Mouse (Mus musculus) erythroid progenitor cell, adult 5-6 weeks (primary cell): ENCODE data around the gene Ctnnbl1. TPM values are rescaled to one million over a fixed set of nuclear protein-coding genes. Genes with fewer than 3 reads are reported as not detected.
A peak's percentile ranks its signal among the peaks of the same experiment; 100 is the strongest.

Experiments
- ATAC-seq: replicated peaks from 2 replicates; pipeline ENCODE4 v1.8.0; 2016; ENCODE audit warnings: moderate number of reproducible peaks, mild to moderate bottlenecking, moderate TSS enrichment, inconsistent platforms; ENCODE audit not compliant: poor library complexity, low FRiP score, severe bottlenecking
- total RNA-seq, 2 experiments: library from RNA; stranded (forward) in 1 of 2; stranded (reverse) in 1 of 2; fragments of 150-400 nt in 1 of 2; fragments of 186-747, 209-891 nt in 1 of 2; gene quantifications; 2 replicates each; pipeline versions ENCODE4 v1.2.3 to v1.2.4; 2015 to 2017; ENCODE audit warnings: low replicate concordance in 2 of 2

Ctnnbl1 gene
- total RNA-seq (2015; ENCODE audit: low replicate concordance) (4.2 and 7.9 TPM in 2 replicates), total RNA-seq (2017; ENCODE audit: low replicate concordance) (9.5 and 13.7 TPM in 2 replicates)

DNA sequence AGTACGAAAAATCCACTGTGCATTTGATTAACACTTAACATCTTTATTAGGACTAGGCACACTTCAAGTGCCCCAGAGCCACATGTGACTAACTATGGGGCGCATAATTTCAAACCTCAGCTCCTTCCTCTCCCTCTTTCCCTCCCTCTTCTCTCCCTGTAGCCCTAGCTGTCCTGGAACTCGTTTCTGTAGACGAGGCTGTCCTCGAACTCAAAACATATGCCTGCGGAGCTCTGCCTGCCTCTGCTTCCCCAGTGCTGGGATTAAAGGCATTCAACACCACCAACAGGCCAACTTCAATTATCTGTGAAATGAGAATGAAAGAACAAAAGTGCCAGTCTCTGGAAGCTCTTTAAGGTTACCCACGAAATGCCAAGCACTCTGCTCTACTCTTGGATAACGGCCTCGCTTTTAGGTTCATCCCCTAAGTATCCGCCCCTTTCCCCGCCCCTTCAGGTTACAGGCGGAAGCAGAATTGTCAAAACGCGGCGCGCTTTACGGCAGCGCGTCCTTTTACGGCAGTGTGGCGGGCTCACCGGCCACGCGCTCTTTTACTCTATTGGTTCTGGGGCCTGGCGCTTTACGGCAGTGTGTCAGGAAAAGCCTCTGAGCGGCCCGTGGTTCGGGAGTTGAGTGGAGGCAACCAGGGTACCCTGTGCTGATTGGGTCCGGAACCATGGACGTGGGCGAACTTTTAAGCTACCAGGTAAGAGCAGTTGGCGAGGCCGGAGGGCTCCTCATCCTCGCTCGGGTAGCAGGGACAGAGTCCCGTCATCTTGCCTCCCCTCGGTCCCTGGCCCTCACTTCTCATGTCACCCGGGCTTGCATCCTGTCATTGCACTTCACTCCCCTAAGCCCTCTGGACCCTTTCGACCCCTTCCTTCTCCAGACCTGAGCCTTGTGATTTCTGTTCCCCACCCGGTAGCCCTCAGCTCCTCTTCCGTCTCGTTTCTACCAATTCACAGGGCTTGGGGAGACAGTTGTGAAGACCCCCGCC, at the start of gene Ctnnbl1:
Gene Ctnnbl1 (plus strand): TSS at position 548 of the 997 bp plus-strand sequence.
- ATAC-seq: peak; percentile 96

DNA sequence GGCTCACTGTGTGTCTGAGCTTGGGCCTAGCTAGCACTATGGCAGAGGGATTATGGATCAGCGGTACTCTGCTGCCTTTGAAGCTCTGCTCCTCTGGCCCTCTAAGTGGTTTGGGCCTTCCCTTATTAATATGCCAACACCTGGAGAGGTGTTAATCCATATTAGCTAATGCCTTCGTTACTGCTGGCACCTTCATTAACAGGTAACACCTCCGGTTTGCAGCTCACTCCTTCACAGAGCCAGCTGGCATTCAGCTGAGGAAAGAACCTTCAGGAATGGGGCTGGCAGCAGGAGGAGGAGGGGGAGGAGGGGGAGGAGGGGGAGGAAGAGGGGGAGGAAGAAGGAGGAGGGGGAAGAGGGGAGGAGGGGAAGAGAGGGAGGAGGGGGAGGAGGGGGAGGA, 49.7 kb upstream of the Ctnnbl1 start:
- no peak for ATAC-seq

DNA sequence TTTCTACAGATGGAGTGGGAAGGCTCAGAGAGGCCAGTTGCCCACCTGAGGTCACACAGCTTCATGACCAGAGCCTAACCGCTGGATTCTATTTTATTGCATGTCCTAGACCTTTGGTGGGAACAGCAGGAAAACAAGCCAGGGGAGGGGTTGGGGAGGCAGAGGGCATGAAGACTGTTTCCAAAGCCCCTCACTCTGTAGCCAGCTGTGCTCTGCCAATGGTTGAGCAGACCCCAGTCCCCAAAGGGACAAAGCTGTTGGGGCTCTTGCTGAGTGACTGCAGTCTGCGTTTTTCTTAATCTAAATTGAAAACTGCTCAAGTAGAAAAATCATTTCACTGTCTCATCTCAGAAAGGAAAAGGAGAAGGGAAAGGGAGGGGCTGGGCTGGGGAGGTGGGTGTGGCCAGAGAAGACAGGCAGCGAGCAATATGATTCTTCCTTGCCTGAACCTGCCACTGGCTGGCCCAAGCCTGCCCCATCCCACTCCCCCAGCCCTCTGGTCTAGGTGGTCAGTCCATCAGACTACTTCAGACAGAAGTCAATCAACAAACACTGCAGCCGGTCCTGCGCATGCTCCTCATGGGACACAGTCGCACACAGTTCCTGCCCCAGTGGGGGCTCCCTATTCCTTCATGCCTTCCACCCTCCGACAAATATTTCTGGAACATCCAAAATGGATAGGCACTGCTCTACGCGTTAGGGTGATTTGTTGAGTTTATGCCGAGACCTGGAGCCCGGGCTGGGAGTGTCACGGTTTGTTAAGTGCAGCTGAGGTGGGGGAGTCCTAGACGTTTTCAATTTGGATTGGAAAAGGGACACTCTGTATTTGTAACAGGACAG, 45.7 kb upstream of the Ctnnbl1 start:
- ATAC-seq: no peak

DNA sequence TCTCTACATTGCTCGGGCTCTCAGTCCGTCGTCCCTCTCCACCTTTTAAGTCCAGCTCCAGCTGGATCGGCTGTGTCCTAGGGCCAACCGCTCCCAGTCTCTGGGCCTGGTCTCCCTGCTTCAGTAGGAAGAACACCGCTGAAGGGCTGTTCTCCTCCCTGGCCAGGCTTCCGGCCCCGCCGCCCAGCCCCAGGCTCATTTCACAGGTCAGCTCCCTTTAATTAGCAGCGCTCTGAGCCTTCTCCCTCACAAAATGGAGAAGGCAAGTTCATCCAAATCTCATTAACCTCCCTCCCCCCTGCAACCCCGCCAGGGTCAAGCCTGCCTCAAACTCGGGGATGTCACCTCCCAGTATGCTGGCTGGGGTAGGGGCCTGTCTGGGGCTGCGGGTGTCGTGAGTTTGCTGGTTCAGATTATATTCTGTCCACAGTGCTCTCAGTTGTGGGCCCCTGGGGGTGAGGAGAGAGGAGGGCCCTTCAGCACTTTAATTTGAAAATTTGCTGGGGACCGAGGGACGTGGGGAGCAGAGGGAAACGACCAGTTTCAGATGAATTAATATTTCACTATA, 44.8 kb upstream of the Ctnnbl1 start:
- no peak for ATAC-seq

DNA sequence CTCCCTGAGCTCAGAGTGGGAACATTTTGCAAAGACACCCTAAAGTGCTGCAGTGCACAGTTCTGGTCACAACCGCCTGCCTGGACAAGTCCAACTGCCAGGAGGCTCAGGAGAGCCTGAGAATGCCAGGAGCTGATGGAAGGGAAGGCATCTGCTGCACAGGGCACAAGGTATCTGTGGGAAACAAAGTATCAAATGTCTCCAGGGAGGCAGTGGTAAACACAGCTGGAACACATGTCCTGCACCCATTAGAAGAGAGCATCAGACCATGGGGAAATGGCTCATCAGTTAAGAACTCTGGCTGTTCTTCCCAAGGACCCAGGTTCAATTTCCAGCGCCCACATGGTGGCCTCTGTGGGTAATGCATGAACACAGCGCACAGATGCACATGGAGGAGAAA, 43.6 kb upstream of the Ctnnbl1 start:
- no peak for ATAC-seq

DNA sequence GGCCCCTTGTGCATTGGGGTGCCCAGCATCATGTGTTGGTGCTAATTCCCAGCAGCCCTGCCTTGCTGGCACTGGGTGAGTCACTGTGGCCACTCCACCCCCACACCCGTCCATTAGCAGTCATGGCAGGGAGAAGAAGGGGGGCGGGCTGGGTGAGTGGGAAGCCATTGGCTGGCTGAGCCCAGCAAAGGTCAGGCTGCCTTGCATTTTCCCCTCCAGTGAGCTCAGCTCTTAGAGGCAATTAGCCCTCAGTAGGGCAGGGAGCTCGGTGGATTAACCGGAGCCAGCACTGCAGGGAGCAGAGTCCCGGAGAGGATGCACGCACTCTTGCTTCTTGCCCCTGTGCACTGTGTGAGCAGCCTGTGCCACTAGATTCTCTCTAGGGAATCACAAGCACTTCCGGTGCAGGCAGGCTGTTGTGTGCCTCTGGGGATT, 40.9 kb upstream of the Ctnnbl1 start:
- ATAC-seq: no peak

DNA sequence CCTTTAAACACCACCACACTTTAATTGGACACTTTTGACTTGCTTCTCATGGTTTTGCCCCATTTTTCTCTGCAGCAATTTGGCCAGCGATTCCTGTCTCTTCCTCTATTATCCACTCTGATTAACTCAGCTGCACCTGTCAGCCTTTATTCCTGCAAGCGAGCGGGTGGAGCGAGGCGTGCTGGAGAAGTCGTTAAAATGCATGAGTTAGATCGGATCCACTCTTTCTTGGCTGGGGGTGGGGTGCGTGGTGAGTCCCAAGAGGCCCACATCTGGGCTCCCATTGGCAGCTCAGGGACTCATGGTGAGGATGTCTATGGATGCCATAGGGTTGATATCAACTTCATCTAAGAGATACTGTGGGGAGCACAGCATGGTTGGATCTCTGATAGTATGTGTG, 34.0 kb upstream of the Ctnnbl1 start:
- ATAC-seq: no peak

DNA sequence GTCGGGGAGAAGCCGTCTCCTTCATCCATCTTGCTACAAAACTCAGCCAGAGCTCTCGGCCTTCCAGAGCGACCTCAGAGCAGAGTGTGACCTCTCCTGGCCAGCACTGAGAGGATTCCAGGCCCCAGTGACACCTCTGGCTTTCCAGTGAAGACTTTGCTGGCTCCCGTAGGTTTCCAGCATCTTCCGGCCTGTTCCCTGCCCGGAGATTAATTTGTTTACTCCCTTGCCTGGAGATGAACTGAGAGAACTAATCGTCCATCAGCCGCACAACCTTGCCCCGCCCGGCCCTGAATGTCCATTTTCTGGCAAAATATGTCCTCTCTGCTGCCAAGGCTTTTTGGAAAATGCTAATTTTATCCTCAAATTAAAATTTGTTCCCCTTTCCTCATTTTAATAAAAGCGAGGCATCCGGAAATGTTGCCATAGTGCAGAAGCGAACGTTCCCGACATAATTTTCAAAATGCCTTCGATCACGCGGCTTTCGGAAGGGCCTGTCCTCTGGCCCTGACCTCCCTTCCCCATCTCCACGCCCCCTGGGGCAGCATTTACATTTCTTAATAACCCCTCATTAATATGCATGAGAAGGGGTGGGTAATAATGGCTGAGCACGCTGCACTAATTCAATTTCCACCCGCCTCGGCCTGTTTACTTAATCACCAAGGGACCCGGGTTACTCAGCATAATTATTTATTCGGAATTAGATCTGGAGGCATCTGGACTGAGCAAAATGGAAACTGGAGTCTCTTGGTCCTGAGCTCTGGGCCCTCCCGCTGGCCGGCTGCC, 32.0 kb upstream of the Ctnnbl1 start:
- ATAC-seq: no peak

DNA sequence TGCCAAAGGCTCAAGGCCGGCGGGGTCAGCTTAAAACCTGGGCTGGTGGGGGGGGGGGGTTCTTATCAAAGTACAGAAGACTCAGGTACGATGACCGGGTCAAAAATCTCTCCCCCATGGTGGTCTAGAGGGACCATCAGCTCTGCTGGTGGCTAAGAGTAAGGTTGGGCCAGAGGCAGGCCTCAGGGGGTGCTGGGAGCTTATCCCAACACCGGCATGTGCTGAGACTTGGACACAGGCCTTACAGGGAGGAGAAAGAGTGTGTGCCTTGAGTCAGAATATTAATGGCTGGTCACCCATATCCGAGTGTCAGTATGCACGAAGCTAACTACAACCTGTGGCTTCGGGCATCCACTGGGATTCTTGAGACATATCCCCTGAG, 31.4 kb upstream of the Ctnnbl1 start:
- ATAC-seq: no peak

DNA sequence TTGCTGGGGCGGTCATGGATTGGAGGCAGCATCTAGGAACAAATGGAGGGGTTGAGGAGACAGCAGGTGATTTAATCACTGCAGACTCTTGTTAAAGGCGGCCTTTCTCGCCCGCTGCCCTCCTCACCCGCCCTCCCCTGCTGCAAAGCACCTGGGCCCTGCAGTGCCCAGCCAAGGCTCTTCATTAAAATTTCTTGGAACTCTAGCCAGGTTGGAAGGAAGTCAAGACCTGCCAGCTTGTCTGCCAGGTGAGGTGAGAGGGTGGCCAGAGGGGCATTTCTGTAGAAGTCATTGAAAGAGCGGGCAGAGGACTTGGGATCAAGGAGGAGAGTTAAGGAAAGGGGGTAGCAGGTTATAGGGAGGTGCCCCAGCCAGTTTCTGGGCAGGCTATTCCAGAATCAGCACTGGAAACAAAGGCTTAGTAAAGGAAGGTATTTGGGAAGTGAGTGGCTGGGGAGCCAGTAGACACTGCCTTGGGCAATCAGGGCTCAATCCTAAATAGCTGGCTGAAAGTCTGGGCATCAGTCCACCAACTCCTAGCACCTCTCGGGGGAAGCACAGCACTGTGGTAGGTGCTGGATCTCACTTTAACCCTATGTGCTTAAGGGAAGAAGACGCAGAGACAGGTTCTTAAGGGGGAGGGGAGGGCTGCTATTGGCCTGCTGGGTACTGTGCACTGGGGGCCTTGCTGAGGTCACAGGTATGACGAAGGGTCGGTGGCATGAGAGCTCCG, 29.8 kb upstream of the Ctnnbl1 start:
- no peak for ATAC-seq

DNA sequence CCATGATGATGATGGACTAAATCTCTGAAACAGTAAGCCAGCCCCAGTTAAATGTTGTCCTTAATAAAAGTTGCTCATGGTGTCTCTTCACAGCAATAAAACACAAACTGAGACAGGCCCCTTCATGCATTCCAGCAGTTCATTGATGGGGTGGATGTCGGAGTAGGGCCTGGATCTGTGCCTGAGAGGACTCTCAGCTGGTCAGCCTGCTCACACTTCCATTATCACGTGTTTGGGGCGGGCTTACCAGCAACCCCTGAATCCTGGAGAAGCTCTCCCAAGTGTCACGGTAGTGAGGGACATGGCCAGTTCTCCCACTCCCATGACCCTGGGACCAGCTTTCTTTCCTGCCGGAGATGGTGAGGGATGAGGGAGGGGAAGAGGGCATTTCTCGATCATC, 24.5 kb upstream of the Ctnnbl1 start:
- no peak for ATAC-seq

DNA sequence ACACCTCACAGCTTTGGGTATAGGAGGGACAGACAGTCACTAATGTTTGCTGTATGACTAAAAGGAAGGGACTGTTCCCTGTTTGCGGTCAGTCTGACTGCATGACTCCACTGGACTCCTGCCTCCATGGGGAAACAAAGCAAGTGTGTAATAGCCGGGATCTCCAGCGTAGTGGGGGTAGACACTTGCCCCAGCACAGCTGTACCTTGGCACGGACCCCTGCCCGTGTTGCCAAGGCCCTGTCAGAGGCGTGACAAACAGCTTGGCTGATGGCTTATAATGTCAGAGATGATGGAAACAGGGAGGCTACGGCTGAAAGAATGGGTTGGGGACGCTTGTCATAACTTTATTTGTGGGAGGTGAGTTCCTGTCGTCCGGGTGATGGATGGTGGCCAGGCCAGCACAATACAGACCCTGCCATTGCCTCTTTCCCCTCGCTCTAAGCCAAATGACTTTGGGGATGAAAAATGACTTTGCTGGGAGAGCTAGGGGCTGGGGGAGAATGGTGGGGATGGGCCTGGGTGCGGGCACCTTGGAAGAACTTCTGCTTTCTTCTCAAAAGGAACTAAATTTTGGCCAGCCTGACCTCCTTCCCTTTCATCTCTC, 21.5 kb upstream of the Ctnnbl1 start:
- ATAC-seq: no peak

DNA sequence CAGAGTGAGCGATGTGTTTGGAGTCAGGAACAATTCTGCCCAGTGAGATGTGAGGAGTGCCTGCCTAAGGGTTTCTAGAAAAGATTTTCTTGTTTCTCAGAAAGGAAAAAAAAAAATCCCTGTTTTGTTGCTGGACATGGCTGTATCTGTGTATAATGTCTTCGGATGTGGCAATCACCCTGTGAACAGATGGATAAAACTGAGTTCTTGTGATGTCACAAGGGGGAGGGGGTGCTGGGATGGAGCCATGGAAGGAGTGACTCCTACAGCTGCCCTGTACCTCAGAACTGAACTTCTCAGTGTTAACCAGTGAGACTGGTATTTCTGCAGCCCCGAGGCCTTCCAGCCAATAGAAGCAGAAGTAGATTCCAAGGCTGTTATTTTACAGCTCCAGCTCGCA, 18.8 kb upstream of the Ctnnbl1 start:
- no peak for ATAC-seq

DNA sequence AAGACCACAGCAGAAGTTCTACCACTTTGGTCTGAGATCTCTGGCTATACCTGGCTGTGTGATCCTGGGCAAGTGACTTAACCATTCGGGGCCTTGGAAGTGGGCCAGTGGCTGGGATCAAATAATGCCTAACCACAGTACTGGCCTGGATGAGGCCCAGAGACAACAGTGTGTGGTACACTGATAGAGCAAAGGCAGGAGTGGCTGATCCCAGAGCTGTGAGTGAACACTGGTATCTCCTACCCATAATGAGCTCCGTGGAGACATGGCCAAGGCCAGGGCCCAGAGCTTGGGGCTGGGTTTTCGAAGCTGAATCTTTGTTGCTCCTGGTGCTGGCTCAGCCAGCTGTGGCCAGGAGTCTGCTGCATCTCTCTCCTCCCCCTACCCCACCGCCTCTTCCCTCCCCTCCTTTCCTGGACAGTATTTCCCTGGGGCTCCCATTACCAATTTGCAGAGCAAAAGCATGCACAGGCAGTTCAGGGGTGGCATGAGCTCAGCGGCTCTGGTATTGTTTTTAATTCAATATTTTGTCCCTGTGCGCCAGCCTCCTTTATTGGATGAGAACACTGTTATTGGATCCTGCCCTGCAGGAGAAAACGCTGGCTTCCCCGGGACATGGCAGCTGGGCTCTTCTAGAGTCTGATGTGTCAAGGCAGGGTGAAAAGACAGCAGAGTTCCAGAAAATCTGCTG, 13.2 kb upstream of the Ctnnbl1 start:
- no peak for ATAC-seq

DNA sequence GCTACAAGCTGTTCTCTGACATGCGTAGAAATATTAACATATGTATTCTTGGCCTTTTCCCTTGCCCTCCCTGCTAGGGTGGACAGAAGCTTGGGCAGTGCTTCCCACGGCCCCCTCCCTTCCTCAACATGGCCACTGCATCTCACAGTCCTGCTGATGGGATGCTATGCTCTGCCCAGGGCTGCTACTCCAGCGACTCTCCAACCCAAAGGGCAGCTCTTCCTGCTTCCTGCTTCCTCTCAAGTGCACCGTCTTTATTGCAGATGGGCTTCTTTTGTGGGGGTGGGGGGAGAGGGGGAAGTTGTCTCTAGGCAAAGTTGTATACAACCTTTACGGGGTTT, 12.7 kb upstream of the Ctnnbl1 start:
- no peak for ATAC-seq

DNA sequence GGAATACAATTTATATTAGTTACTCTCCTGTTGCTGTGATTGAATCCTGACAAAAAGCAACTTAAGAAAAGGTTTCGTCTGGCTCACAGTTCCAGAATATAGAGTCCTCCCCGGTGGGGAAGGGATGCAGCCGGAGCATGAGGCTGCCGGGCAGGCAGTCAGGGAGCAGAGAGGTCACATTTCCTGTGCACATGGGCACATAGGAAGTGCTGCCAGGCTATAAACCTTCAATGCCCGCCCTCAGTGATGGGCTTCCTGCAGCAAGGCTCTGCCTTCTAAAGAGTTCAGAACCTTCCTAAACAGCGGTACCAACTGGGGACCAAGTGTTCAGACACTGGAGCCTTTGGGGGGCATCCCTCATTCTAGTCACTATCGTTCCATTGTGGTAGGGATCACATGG, 7.4 kb downstream of the Ctnnbl1 start:
- no peak for ATAC-seq

DNA sequence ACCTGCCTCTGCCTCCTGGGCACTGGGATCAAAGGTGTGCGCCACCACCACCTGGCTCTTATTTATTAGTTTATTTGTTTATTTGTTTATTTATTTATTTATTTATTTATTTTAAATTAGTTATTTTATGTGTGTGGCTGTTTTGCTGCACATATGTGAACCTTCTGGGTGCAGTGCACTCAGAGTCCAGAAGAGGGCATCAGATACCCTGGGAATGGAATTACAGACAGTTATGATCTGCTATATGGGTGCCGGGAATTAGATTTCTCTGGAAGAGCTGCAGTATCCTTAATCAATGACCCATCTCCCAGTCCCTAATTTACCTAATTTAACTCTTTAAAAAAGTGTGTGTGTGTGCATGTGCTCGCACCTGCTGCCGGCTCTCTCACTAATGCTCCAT, 8.5 kb downstream of the Ctnnbl1 start:
- ATAC-seq: no peak

DNA sequence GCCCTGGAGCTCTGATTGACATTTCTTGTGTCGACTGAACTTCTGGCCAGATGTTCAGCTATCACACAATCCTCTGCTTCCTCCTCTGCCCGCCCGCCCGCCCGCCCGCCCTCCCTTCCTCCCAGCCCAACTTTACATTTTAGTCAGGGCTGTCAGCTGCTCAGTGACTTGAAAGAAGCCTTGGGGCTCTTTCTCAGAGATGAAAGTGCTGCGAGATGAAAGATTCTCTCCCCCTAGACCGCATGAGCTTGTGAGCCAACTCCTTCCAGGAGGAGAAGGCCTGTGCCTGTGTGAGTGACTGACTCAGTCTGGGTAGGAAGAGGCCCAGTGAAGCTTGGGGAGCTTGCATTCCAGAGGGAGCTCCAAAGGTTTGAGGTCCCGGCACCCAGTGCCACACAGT, 9.4 kb downstream of the Ctnnbl1 start:
- no peak for ATAC-seq
